Mouse (Mus musculus) lung, embryonic 16.5 days (tissue): ENCODE data around the gene Rsl1d1. TPM values are rescaled to one million over a fixed set of nuclear protein-coding genes. Genes with fewer than 3 reads are reported as not detected.

Experiments
- ATAC-seq: fragments of 200-750 bp; cut with Nextera tagmentation; 2 replicates; pipeline ENCODE4 v1.8.0; 2017; ENCODE audit warnings: low read depth, mild to moderate bottlenecking, moderate library complexity
- H3K27ac ChIP-seq: fragments of 300-500 bp; sonication (generic); 2 replicates; pipeline ENCODE4 v1.5.1; 2014; ENCODE audit warnings: mild to moderate bottlenecking, control low read depth, low read length
- H3K27me3 ChIP-seq: fragments of 300-500 bp; sonication (generic); 2 replicates; pipeline ENCODE4 v1.6.1; 2014; ENCODE audit warnings: low read depth, low read length, mixed read lengths; ENCODE audit not compliant: control insufficient read depth, insufficient read depth
- H3K36me3 ChIP-seq: fragments of 300-500 bp; sonication (generic); 2 replicates; pipeline ENCODE4 v1.6.1; 2014; ENCODE audit warnings: low read length; ENCODE audit not compliant: control insufficient read depth, insufficient read depth
- H3K4me1 ChIP-seq: fragments of 300-500 bp; sonication (generic); replicated peaks from 2 replicates; pipeline ENCODE4 v1.6.1; 2014; ENCODE audit warnings: low read length, mixed read lengths; ENCODE audit not compliant: control insufficient read depth, insufficient read depth
- H3K4me2 ChIP-seq: fragments of 300-500 bp; sonication (generic); 2 replicates; pipeline ENCODE4 v1.6.1; 2014; ENCODE audit warnings: low read depth, low read length, control low read depth
- H3K4me3 ChIP-seq: fragments of 300-500 bp; sonication (generic); 2 replicates; pipeline ENCODE4 v1.5.1; 2014; ENCODE audit warnings: mild to moderate bottlenecking, low read length, control low read depth
- H3K9ac ChIP-seq: fragments of 300-500 bp; sonication (generic); 2 replicates; pipeline ENCODE4 v1.6.1; 2014; ENCODE audit warnings: low read length, control low read depth
- H3K9me3 ChIP-seq: fragments of 300-500 bp; sonication (generic); 2 replicates; pipeline ENCODE4 v1.6.1; 2016; ENCODE audit warnings: low read length; ENCODE audit not compliant: control insufficient read depth
- WGBS: fragments of 180-500 bp; shearing (Covaris S2); extraction: QIAGEN DNeasy Blood & Tissue Kit; methylation state at CpG from one replicate; pipeline ENCODE4 v1.1.7; 2014; 5-methylcytosine and 5-hydroxymethylcytosine counted together
- polyA plus RNA-seq: library from polyadenylated mRNA; unstranded; fragments of >200 nt; fragmentation: Nextera tagmentation; extraction: Ambion mirVana; gene quantifications from 2 replicates; pipeline ENCODE4 v1.2.1, GENCODE M21; 2015

Gene Rsl1d1
- polyA plus RNA-seq, result 138 and 144 TPM in 2 replicates

- WGBS, result under 1% methylated on average over 68 of the region's 68 CpGs
- H3K27ac ChIP-seq, result peak within 1 kb of the TSS; percentile 84
- H3K27me3 ChIP-seq, result no peaks in the 10 kb centered on the region
- H3K4me1 ChIP-seq, result peaks cover 15% of the 10 kb centered on the region
- H3K9ac ChIP-seq, result peak within 1 kb of the TSS; percentile 92
- H3K9me3 ChIP-seq, result no peaks in the 10 kb centered on the region
- H3K4me3 ChIP-seq, result peak within 1 kb of the TSS; percentile 88
- peaks cover 24% of the 10 kb centered on the region for H3K36me3 ChIP-seq
- ATAC-seq, result peak; percentile 99
- peak within 1 kb of the TSS; percentile 93 for H3K4me2 ChIP-seq
Measured at GRCm38 (mm10) chr16:11202571-11203554, at the start of gene Rsl1d1. Gene Rsl1d1, minus strand, starts transcription at chr16:11203331.

- H3K9ac ChIP-seq, result no peak overlapping the region
- 62% methylated on average over 2 of the region's 2 CpGs for WGBS
- ATAC-seq, result no peak
Measured at GRCm38 (mm10) chr16:11247791-11248190, 44.7 kb upstream of the Rsl1d1 start.

GRCm38 (mm10) chr16:11245767-11246166, 42.6 kb upstream of the Rsl1d1 start:
- Histone ChIP-seq H3K36me3 (no peaks in the 10 kb centered on the region), H3K9ac (no peak overlapping the region), H3K9me3 (no peaks in the 10 kb centered on the region), H3K4me1 (no peaks in the 10 kb centered on the region), H3K27me3 (no peaks in the 10 kb centered on the region), H3K4me2 (no peak overlapping the region), H3K4me3 (no peak overlapping the region), H3K27ac (no peak overlapping the region)
- no peak for ATAC-seq
- WGBS, result 66% methylated on average over 9 of the region's 9 CpGs

More at GRCm38 (mm10) chr16:11247791-11248190, 44.7 kb upstream of the Rsl1d1 start:
- H3K4me2 ChIP-seq, result no peak overlapping the region
- H3K4me1 ChIP-seq, result peaks cover 7% of the 10 kb centered on the region; the same call in 1 of the 2 replicates
- no peak overlapping the region for H3K27ac ChIP-seq
- H3K4me3 ChIP-seq, result no peak overlapping the region
- H3K27me3 ChIP-seq, result no peaks in the 10 kb centered on the region
- no peaks in the 10 kb centered on the region for H3K9me3 ChIP-seq
- no peaks in the 10 kb centered on the region for H3K36me3 ChIP-seq

GRCm38 (mm10) chr16:11242401-11242800, 39.3 kb upstream of the Rsl1d1 start:
- WGBS, result 81% methylated on average over 1 of the region's 1 CpGs
- no peaks in the 10 kb centered on the region for H3K4me1 ChIP-seq

GRCm38 (mm10) chr16:11217801-11218200, 14.7 kb upstream of the Rsl1d1 start:
- ATAC-seq, result no peak

More at GRCm38 (mm10) chr16:11242401-11242800, 39.3 kb upstream of the Rsl1d1 start:
- H3K9me3 ChIP-seq, result no peaks in the 10 kb centered on the region
- H3K27me3 ChIP-seq, result no peaks in the 10 kb centered on the region
- no peak for ATAC-seq
- H3K4me3 ChIP-seq, result no peak overlapping the region
- no peak overlapping the region for H3K27ac ChIP-seq
- peaks cover 9% of the 10 kb centered on the region for H3K36me3 ChIP-seq
- H3K9ac ChIP-seq, result no peak overlapping the region
- no peak overlapping the region for H3K4me2 ChIP-seq

GRCm38 (mm10) chr16:11203600-11204390, 664 bp upstream of the Rsl1d1 start:
- peak overlapping the region; percentile 88 for H3K4me3 ChIP-seq
- 3% methylated on average over 24 of the region's 24 CpGs for WGBS
- peak; percentile 51 for ATAC-seq

More at GRCm38 (mm10) chr16:11217801-11218200, 14.7 kb upstream of the Rsl1d1 start:
- Histone ChIP-seq H3K9ac (no peak overlapping the region), H3K4me2 (no peak overlapping the region), H3K9me3 (no peaks in the 10 kb centered on the region), H3K4me3 (no peak overlapping the region), H3K4me1 (no peaks in the 10 kb centered on the region), H3K36me3 (peaks cover 23% of the 10 kb centered on the region), H3K27ac (no peak overlapping the region), H3K27me3 (no peaks in the 10 kb centered on the region)
- WGBS, result 75% methylated on average over 3 of the region's 3 CpGs

GRCm38 (mm10) chr16:11201740-11202394, 1.3 kb downstream of the Rsl1d1 start:
- ATAC-seq, result no peak
- peak overlapping the region; percentile 92 for H3K9ac ChIP-seq
- H3K4me1 ChIP-seq, result peaks cover 15% of the 10 kb centered on the region
- peaks cover 26% of the 10 kb centered on the region for H3K36me3 ChIP-seq
- no peak overlapping the region for H3K27ac ChIP-seq
- 61% methylated on average over 6 of the region's 6 CpGs for WGBS
- no peaks in the 10 kb centered on the region for H3K9me3 ChIP-seq
- no peaks in the 10 kb centered on the region for H3K27me3 ChIP-seq
- H3K4me3 ChIP-seq, result peak overlapping the region; percentile 88
- peak overlapping the region; percentile 93 for H3K4me2 ChIP-seq

More at GRCm38 (mm10) chr16:11203600-11204390, 664 bp upstream of the Rsl1d1 start:
- Histone ChIP-seq H3K27ac (peak overlapping the region; percentile 84), H3K27me3 (no peaks in the 10 kb centered on the region), H3K36me3 (peaks cover 22% of the 10 kb centered on the region), H3K9me3 (no peaks in the 10 kb centered on the region), H3K4me1 (peaks cover 15% of the 10 kb centered on the region), H3K4me2 (peak overlapping the region; percentile 67), H3K9ac (peak overlapping the region; percentile 92)

GRCm38 (mm10) chr16:11200247-11200646, 2.9 kb downstream of the Rsl1d1 start:
- peaks cover 40% of the 10 kb centered on the region for H3K36me3 ChIP-seq
- 81% methylated on average over 3 of the region's 3 CpGs for WGBS

More at GRCm38 (mm10) chr16:11200247-11200646, 2.9 kb downstream of the Rsl1d1 start:
- Histone ChIP-seq H3K4me1 (peaks cover 15% of the 10 kb centered on the region), H3K9me3 (no peaks in the 10 kb centered on the region), H3K4me3 (no peak overlapping the region), H3K27me3 (no peaks in the 10 kb centered on the region), H3K27ac (no peak overlapping the region), H3K9ac (no peak overlapping the region), H3K4me2 (no peak overlapping the region)
- no peak for ATAC-seq
